Mouse (Mus musculus) C2C12 (cell line): ENCODE results near the gene Trpm8. TPM values are rescaled to one million over a fixed set of nuclear protein-coding genes. Genes with fewer than 3 reads are reported as not detected.

Source experiments
- H3K27me3 ChIP-seq: one replicate; pipeline ENCODE4 v1.6.1; 2011; ENCODE audit not compliant: control insufficient read depth, insufficient read depth, insufficient read length
- H3K36me3 ChIP-seq: one replicate; pipeline ENCODE4 v1.6.1; 2011; ENCODE audit not compliant: control insufficient read depth, insufficient read depth
- H3K4me3 ChIP-seq: one replicate; pipeline ENCODE4 v1.5.1; 2011; ENCODE audit warnings: mild to moderate bottlenecking, control low read depth; ENCODE audit not compliant: poor library complexity, insufficient read depth, severe bottlenecking
- H3K79me2 ChIP-seq: one replicate; pipeline ENCODE4 v1.6.1; 2011; ENCODE audit not compliant: control insufficient read depth, insufficient read depth
- H3K79me3 ChIP-seq: one replicate; pipeline ENCODE4 v1.6.1; 2011; ENCODE audit warnings: low read depth, control low read depth
- H3ac ChIP-seq: one replicate; pipeline ENCODE3; 2011; ENCODE audit warnings: low read depth; ENCODE audit not compliant: control insufficient read depth, insufficient read length
- CEBPB ChIP-seq: IDR thresholded peaks from one replicate; pipeline ENCODE4 v1.6.1; 2011; ENCODE audit warnings: low read depth, mild to moderate bottlenecking, control low read depth, moderate library complexity
- CTCF ChIP-seq: IDR thresholded peaks from one replicate; pipeline ENCODE4 v1.5.1; 2011; ENCODE audit not compliant: control insufficient read depth, insufficient read depth, insufficient read length
- FOSL1 ChIP-seq: IDR thresholded peaks from one replicate; pipeline ENCODE4 v1.8.0; 2011; ENCODE audit warnings: mild to moderate bottlenecking, low read length; ENCODE audit not compliant: poor library complexity, insufficient read depth, severe bottlenecking
- MAX ChIP-seq: IDR thresholded peaks from one replicate; pipeline ENCODE4 v1.6.1; 2011; ENCODE audit warnings: mild to moderate bottlenecking, control low read depth
- MYOD1 ChIP-seq: IDR thresholded peaks from one replicate; pipeline ENCODE4 v1.6.1; 2011; ENCODE audit warnings: low read depth; ENCODE audit not compliant: control insufficient read depth, insufficient read length
- MYOG ChIP-seq: IDR thresholded peaks from one replicate; pipeline ENCODE4 v1.6.1; 2011; ENCODE audit not compliant: control insufficient read depth, insufficient read length; ENCODE audit errors: extremely low read depth
- USF1 ChIP-seq: IDR thresholded peaks from one replicate; pipeline ENCODE4 v1.6.1; 2011; ENCODE audit warnings: low read depth, mild to moderate bottlenecking, control low read depth, moderate library complexity
- polyA plus RNA-seq: library from polyadenylated mRNA; unstranded; fragments of >200 nt; fragmentation: generic; extraction: Trizol; gene quantifications from one replicate; pipeline ENCODE4 v1.2.1, GENCODE M21; 2012; ENCODE audit warnings: missing spikeins

Trpm8 gene
- polyA plus RNA-seq, 1 experiment, result 0.02 TPM

DNA sequence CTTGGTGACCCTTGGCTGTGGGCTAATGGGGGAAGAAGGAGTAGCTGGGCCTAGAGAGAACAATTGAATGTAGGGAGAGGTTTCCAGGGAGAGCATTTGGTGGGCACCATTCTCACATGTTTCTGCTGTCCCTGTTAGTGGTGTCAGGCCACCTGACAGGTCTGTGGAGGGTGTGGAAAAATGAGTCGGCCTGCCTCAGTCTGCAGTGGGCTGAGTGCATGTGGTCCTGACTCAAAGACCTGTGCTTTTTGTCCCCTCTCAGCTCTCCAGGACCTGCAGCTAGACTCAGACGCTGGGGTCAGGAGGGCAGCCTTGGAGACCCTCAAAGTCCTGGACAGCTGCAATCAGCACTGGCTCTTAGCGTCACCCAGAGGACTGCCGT is 17.8 kb upstream of the Trpm8 start:
- H3K79me3 ChIP-seq, result peaks cover 2% of the 10 kb centered on the region
- no peak overlapping the region for H3ac ChIP-seq
- no peaks in the 10 kb centered on the region for H3K27me3 ChIP-seq
- H3K4me3 ChIP-seq, result no peak overlapping the region
- H3K79me2 ChIP-seq, result peaks cover 26% of the 10 kb centered on the region
- peaks cover 37% of the 10 kb centered on the region for H3K36me3 ChIP-seq
- TF ChIP-seq CEBPB (no peak), FOSL1 (no peak), MYOD1 (no peak), MYOG (no peak), MAX (no peak), USF1 (no peak), CTCF (no peak)

- peaks cover 42% of the 10 kb centered on the region for H3K36me3 ChIP-seq
- TF ChIP-seq CEBPB (no peak), FOSL1 (no peak), CTCF (no peak), MYOG (no peak), MAX (no peak), MYOD1 (no peak), USF1 (no peak)
- no peak overlapping the region for H3K4me3 ChIP-seq
- H3ac ChIP-seq, result no peak overlapping the region
- peaks cover 31% of the 10 kb centered on the region for H3K79me2 ChIP-seq
- H3K27me3 ChIP-seq, result no peaks in the 10 kb centered on the region
- H3K79me3 ChIP-seq, result peaks cover 2% of the 10 kb centered on the region
Measured at GRCm38 (mm10) chr1:88260114-88260513, 17.3 kb upstream of the Trpm8 start.

- H3K79me2 ChIP-seq, result peaks cover 38% of the 10 kb centered on the region
- peaks cover 48% of the 10 kb centered on the region for H3K36me3 ChIP-seq
Measured at GRCm38 (mm10) chr1:88260604-88261377, 16.7 kb upstream of the Trpm8 start.

GRCm38 (mm10) chr1:88261706-88262105 is 15.8 kb upstream of the Trpm8 start:
- Histone ChIP-seq H3ac (no peak overlapping the region), H3K79me3 (peaks cover 9% of the 10 kb centered on the region), H3K79me2 (peaks cover 47% of the 10 kb centered on the region), H3K27me3 (no peaks in the 10 kb centered on the region), H3K36me3 (peaks cover 57% of the 10 kb centered on the region), H3K4me3 (no peak overlapping the region)
- TF ChIP-seq MYOD1 (no peak), CEBPB (no peak), CTCF (no peak), MAX (no peak), USF1 (no peak), MYOG (no peak), FOSL1 (no peak)

More at GRCm38 (mm10) chr1:88260604-88261377, 16.7 kb upstream of the Trpm8 start:
- H3K4me3 ChIP-seq, result no peak overlapping the region
- H3ac ChIP-seq, result no peak overlapping the region
- H3K79me3 ChIP-seq, result peaks cover 2% of the 10 kb centered on the region
- TF ChIP-seq FOSL1 (no peak), CEBPB (no peak), CTCF (no peak), MYOG (no peak), MYOD1 (no peak), USF1 (no peak), MAX (no peak)
- H3K27me3 ChIP-seq, result no peaks in the 10 kb centered on the region

GRCm38 (mm10) chr1:88262255-88262654 is 15.2 kb upstream of the Trpm8 start:
- no peak for TF ChIP-seq MYOD1
- no peak for TF ChIP-seq MAX
- no peak for TF ChIP-seq CEBPB
- no peak for TF ChIP-seq USF1
- TF ChIP-seq FOSL1, result no peak
- TF ChIP-seq CTCF, result no peak
- no peak for TF ChIP-seq MYOG
- H3K79me2 ChIP-seq, result peaks cover 52% of the 10 kb centered on the region
- peaks cover 9% of the 10 kb centered on the region for H3K79me3 ChIP-seq
- no peaks in the 10 kb centered on the region for H3K27me3 ChIP-seq
- H3K4me3 ChIP-seq, result no peak overlapping the region
- H3K36me3 ChIP-seq, result peaks cover 63% of the 10 kb centered on the region
- H3ac ChIP-seq, result no peak overlapping the region
